Mouse (Mus musculus): Measurements from ENCODE around the gene Pclaf. TPM values are rescaled to one million over a fixed set of nuclear protein-coding genes. Genes with fewer than 3 reads are reported as not detected.

The Pclaf gene
- total RNA-seq, 2 experiments from 2014 or later = 28.6 to 29.1 TPM

Other genes starting within 250 kb of the Pclaf start
- 100 to 1,000 TPM; 232 to 238 TPM for gene Oaz2, start 222.2 kb upstream of the Pclaf start, total RNA-seq (2021)
- gene Zfp609, start 62.7 kb upstream of the Pclaf start, total RNA-seq (2021) = 10 to 100 TPM; 34.1 to 39.0 TPM
- gene Trip4, start 18.6 kb downstream of the Pclaf start, total RNA-seq (2021) = 10 to 100 TPM; 23.9 to 24.4 TPM
- gene Csnk1g1, start 18.7 kb downstream of the Pclaf start, total RNA-seq (2021) = 10 to 100 TPM; 15.3 to 16.5 TPM
- gene Ppib, start 170.0 kb downstream of the Pclaf start, total RNA-seq (2021) = 100 to 1,000 TPM; 355 to 362 TPM
- under 1 TPM; 0.52 to 0.83 TPM for gene Snx22, start 179.5 kb downstream of the Pclaf start, total RNA-seq (2021)
- gene Snx1, start 236.3 kb downstream of the Pclaf start, total RNA-seq (2021) = 10 to 100 TPM; 71.9 to 77.6 TPM
- 10 to 100 TPM; 50.4 to 57.5 TPM for gene Ciao2a, start 236.4 kb downstream of the Pclaf start, total RNA-seq (2021)